Mouse (Mus musculus) kidney, adult 18-20 months (tissue): Measurements from ENCODE around the gene Traf4.
"Not testable (repeated sequence)": the region's sequence is repeated elsewhere in the genome, so short reads cannot be mapped to it uniquely, and the experiment has no call there.

Source experiments
- DNase-seq: peaks from one replicate; pipeline ENCODE4 v3.0.0; 2021

Traf4 gene

DNA sequence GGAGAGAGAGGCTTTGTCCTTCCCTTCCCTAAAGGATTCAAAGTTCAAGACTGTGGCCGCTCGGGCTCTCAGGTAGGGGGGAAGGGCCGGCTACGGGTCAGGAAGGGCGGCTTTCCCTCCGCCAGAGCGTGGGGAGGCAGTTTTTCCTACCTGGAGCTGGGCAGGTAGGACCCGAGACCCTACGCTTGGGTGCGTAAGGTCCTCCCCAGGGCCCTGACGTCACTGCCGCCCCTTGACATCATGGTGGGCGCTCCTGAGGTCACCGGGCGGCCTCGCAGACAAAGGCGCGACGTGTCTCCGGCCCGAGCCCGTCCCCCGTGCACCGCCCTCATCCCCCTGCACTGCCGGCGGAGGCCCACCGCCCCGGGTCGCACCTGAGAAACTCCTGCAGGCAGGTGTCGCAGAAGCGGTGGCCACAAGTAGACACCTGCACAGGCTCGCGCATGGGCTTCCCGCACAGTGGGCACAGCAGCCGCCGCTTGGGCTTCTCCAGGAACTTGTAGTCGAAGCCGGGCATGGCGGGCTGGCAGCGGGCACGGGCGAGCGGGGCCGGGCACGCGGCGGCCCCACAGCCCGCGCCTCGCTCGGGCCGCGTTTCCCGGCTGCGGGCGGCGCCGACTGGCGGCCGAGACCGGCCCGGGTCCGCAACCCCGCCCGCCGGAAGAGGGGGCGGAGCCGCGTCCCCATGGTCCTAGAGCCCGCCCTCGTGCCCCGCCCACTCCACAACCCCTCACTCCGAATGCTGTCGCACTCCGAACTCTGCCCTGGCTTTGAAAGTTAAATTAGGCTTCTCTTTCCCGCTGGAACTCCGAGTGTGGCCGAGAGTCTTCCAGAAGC lies at the start of gene Traf4:
Traf4 (minus strand) TSS at position 666 of the 837 bp plus-strand sequence.
- peak; percentile 74 for DNase-seq

DNA sequence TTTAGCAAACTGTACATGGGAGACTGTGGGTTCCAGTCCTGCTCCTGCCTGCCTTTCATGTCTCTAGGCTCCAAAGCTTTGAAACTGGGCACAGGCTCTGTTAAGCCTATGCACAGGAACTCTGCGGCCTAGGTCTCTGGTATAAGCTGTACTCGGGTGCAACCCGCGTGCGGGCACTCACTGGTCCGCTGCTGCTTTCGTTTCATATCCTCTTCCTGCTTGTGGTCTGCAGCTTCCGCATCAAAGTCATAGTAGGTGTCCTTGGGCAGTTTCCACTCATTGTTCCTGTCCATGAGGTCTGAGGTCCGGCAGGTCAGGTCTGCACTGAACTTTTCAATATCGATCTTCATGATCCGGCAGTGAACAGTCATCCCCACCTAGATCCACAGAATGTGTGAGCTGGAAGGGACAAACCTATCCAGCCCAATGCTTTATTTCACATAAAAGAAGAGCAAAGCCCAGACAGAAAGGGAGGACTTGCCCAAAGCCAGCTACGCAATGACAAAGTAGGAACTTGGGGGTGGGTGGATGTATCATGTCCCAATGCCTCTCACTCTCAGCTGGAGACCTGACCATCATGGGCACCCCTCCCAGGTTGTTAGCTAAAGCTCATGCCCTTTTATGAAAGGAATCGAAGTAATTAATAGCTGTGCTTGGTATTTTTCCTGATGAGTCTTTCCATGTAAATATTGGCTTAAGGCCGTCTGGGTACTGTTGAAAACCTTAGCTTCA lies 47.9 kb upstream of the Traf4 start:
- no peak for DNase-seq

DNA sequence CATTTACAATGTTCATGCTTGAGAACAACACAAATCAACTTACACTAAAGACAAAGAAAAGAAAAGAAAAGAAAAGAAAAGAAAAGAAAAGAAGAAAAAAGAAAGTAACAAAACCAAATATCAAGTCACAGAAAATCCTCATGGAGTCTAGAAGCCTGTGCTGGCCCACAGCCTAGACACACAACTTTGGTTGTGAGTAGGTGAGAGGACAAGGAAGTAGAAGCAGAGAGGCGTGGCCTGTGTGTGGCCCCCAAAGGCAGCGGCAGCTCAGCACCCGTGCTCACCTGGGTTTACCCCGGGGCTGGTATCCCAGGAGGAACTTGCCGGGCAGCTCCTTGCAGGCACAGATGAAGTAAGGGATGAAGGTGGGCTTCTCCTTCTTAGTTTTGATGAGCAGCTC lies 46.1 kb upstream of the Traf4 start:
- DNase-seq: no peak

DNA sequence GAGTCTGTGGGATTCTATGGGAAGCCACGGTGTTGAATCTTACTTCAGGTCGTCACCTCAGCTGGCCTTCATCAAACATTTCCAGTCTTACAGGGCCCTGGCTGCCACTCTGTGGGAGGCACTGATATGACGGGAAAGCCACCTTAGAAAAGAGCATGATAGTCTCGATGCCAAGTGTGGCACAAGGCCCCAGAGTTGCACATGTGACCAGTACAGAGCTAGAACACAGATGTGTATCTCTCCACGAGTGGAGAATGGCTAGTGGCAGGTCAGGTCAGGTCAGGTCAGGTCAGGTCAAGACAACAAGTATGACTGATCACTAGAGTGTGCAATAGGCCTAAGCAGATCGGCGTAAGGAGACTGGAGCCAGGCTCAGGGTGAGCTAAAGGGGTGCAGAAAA lies 45.2 kb upstream of the Traf4 start:
- DNase-seq: no peak

DNA sequence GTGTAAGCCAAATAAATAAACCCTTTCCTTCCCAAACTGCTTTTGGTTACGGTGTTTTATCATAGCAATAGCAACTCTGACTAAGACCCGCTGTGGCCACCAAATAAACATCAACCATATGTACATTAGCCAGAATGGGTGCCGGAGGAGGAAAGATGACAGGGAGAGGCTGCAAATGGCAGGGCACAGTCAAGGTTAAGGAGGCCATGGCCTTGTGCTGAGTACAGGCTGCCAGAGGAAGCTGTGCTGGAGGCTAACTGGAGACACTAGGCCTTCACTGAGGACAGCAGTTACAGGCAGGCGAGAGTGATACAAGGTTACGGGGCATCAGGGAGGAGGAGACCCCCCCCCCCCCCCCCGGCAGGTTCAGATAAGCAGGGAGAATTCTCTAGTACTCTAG lies 44.5 kb upstream of the Traf4 start:
- DNase-seq: no peak

DNA sequence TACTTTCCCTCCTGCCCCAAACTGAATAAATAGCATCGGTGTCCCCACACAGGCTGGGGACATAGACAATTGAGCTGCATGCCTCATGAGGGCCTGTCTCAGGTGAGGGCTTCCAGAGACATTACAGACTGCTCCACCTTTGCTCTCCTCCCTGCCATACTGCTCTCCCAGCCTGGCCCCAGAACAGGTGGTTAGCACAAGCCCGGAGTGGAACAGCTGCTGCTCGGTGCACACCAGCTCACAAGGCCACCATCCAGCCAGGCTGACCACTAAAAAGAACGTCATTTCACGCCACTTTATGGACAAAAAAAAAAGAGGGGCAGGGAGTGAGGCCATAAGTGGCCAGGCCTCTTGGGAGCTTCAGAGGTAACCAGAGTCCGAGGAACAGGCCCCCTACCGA lies 41.8 kb upstream of the Traf4 start:
- DNase-seq: no peak

DNA sequence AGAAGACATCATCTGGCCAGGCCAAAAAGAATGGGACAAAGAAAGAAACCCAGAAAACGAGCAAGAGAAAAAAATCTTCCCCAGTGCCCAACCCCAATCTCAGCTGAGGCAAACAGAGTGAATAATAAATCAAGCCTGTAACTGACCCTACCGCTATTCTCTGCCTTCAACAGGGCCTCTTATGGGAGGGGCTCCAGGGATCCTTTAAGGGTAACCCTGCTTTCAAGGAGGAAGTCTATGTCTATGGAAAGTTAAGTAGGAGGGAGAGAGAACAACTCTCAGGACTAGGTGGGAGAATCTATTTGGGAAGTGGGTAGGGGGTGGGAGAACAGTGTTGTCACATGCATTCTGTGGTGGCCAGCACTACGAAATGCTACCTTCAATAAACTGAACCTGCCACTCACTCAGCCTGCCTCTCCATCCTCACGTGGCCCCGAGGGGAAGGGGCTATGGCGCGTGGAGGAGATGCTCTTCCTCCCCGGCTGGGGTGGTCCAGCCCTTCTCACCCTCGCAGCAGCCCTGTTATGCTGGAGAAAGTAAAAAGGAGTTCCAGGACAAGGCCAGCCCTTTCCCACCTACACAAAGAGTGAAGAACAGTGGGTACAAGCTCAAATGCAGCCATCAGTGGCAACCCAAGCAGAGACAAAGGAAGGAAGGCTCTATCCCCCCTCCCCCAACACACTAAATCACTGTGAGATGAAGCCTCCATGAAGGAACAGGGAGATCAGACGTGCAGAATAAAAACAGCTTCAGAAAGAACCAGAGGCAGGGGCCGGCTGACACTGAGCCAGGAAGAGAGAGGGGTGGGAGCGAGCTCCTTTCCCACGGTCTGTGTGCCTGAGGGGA lies 40.2 kb upstream of the Traf4 start:
- no peak for DNase-seq

DNA sequence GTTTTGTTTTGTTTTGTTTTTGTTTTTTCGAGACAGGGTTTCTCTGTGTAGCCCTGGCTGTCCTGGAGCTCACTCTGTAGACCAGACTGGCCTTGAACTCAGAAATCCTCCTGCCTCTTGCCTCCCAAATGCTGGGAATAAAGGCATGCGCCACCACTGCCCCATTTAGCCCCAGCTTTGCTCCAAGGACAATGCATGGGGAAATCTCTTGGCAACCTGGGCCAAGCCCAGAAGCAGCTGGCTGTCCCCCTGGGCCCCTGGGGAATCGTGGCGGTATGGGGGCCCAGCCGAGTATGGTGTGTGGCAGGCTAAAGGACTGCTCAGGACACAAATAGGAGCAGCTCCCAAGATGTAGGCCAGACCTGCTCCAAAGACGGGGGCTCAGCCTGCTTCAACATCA lies 38.9 kb upstream of the Traf4 start:
- DNase-seq: no peak

DNA sequence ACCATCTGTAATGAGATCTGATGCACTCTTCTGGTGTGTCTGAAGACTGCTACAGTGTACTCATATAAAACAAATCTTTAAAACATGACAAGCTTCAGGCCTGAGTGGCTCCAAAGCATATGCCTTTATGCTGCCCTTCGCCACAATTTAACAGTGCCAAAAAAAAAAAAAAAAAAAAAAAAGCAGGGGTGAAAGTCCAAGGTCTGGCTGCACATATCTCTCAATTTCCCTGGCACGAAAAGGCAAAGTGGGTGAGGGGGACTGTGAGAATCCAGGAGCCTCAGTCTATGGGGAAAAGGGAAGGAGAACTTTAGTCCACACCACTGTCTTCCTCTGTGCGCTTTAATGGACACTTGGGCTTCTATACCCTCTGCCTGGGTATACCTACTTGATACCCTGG lies 37.0 kb upstream of the Traf4 start:
- DNase-seq: no peak

DNA sequence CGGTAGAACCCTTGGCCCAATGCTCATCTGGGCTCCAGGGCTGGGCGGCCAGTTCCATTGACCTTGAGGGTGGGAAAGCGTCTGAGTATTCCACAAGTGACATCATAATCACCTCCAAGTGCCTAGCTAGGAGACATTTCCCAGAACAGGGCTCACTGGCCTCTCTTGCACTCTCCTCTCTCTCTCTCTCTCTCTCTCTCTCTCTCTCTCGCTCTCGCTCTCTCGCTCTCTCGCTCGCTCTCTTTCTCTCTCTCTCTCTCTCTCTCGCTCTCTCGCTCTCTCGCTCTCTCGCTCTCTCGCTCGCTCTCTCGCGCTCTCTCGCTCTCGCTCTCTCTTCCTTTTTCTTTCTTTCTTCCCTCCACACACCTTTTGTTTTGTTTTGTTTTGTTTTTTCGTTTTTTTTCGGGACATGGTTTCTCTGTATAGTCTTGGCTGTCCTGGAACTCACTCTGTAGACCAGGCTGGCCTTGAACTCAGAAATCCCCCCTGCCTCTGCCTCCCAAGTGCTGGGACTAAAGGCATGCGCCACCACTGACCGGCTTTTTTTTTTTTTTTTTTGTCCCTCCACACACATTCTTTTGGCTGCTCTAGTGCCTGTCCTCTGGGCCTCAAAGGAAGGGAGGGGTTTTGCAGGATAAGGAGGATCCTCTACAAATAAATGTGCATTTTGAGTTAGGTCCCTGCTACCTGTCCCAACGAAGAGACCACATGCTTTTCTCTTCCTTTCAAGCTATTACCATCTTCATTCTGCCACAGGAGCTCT lies 29.9 kb upstream of the Traf4 start:
- no peak for DNase-seq

DNA sequence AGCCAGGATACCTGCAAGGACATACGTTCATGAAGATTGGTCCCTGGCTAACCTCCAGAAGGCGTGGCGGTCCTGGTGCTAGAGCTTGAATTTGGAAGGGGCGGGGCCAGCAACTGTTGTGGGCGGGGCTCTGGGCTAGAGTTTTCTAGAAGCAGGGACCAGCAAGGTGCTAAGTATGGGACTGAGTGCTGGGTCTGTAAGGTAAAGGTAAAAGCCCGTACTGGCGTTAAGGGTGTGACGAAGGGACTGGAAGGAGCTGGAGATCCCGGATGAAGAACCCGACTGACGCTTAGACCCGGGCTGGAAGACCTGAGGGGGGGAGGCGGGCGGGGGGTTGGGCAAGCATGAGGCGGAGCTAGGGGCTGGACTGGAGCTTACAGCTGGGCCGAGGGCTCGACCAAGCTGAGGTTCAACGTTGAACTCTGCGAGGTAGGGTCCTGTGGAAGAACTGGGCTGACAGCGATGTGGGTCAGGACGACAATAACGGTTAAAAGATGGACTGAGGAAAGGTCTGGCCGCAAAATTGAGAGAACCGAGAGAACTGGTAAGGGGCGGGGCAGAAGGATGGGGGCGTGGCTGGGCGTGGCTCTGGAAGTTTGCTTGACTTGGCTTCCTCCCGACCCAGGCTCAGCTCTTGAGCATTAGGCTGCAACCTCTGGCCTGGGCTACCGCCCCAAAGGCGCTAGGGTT lies 29.2 kb upstream of the Traf4 start:
- peak; percentile 85 for DNase-seq

DNA sequence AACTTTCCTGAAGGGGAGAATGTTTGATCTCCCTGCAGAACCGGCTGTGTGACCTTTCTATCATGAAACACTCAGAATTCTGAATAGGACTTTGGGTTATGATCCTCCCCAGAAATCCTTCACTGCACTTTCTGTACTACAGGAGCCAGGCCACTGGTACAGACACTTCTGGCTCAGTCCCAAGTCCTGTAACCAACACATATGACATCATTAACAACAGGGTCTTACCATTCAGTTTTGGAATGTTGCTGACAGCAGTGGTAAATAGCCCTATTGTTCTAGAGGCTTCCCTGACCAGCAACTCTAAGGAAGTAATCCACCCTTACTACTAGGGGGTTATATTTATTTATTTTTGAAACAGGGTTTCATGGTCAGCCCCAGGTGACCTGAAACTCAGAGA lies 27.7 kb upstream of the Traf4 start, which contains the start of gene Proca1:
Proca1 (plus strand) TSS at position 280 of the 400 bp plus-strand sequence.
- no peak for DNase-seq

DNA sequence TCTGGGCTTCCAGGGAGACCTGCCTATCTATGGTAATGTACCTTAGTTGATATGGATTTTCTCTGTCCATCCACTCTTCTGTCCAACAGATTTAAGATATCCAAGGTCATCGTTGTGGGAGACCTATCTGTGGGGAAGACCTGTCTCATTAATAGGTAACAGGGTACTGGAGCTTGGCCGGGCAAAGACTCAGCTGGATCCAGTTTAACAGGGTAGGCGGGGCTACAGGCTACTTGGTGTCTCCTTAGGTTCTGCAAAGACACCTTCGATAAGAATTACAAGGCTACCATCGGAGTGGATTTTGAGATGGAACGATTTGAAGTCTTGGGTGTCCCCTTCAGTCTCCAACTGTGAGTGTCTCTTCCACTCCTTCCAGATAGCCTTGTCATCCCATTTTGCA lies 24.7 kb upstream of the Traf4 start:
- peak; percentile 73 for DNase-seq

DNA sequence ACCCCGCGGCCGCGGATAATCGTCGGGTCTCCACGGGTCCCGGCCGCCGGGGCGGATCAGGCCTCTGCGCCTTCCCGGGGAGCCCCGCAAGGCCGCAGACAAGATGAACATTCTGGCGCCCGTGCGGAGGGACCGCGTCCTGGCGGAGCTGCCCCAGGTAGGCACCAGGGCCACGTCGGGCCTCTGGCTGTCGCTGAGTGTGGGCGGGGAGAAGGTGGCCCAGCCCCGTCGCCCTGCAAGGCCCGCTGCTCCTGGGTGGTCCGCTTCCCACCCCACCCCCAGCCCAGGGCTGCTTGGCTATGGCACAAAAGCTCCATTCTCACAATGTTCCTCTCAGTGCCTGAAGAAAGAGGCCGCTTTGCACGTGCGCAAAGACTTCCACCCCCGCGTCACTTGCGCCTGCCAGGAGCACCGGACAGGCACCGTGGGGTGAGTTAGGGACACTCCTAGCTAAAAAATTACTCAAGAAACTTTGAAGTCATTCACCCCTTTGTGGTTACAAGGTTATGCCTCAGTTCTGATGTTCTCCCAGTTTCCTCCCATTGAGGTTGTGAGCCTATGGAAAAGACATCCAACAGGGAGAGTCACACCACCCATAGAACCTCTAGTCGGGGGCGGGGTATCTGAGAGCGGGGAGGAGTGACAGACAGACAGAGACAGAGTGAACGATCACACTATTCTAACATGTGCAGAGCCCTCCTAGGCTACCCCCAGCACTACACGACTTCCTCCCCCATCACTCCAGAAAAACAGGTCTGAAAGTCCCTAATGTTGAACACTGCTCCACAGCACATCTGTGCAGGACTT lies 24.0 kb upstream of the Traf4 start:
- peak; percentile 75 for DNase-seq

DNA sequence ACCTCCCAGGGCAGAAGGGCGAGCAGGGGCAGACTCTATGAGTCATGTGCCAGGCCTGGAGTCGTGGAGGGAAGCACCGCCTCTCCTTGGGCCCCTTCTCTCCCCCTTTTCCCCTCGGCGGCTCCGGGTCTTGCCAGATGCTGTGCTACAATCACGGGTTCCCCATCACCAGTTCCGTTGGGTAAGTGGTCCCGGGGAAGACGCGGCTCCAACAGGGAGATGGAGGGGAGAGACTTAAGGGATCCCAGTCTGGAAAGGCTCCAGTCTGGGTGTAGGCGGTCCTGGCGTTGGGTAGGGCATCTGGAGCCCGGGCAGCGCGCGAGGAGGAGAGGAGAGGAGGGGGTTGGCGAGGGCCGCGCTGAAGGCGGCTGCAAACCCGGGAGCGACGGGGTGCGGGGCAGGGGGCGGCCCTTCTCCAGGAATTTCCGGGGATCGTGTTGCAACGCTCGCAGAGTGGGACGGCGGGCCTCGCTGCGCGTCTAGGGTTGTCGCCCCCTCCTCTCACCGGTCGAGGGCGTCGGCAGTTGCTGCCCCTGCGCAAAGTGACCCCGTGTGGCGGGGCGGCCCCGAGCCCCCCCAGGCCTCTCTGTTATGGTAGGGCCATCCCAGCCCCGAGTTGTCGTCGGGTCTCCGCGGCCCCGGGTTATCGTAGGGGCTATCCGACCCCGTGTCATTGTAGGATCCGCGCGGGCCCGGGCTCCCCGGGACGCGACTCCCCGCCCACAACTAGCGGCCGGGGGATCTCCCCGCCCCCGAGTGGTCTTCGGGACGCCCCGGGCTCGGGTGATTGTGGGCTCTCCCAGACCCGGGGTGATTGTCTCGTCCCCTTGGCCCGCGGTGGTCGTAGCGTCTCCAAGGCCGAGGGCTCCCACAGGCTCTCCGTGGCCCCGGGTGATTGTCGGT lies 23.2 kb upstream of the Traf4 start, which contains the start of gene Rab34:
Rab34 (plus strand) TSS at position 100 of the 903 bp plus-strand sequence.
- DNase-seq: peak; percentile 77

DNA sequence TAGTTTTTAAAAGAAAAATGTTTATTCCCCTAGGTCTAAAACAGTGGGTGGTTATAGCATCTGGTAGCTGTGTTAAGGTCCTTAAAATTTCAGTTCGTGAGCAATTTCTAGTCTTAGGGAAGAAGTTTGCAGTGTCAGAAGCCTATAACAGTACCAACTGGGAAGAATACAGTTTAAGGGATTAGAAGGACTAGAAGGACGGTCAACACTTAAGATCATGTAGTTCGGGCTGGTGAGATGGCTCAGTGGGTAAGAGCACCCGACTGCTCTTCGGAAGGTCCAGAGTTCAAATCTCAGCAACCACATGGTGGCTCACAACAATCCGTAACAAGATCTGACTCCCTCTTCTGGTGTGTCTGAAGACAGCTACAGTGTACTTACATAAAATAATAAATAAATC lies 19.3 kb upstream of the Traf4 start:
- DNase-seq: not testable (repeated sequence)

DNA sequence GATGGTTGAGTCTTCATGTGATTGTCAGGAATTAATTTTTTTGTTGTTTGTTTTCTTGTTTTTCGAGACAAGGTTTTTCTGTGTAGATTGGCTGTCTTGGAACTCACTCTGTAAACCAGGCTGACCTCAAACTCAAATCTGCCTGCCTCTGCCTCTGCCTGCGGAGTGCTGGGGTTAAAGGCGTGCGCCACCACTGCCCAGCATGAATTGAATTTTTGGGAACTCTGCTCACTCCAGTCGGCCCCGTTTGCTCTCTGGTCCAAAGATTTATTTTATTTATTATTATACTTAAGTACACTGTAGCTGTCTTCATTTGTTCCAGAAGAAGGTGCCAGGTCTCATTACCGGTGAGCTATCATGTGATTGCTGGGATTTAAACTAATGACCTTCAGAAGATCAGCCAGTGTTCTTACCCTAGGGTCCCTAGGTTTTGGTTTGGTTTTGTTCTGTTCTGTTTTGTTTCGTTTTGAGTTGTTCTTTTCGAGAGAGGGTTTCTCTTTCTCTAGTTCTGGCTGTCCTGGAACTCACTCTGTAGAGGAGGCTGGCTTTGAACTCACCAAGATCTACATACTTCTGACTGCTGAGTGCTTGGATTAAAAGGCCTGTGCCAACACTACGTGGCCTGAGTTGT lies 18.6 kb upstream of the Traf4 start:
- no peak for DNase-seq

DNA sequence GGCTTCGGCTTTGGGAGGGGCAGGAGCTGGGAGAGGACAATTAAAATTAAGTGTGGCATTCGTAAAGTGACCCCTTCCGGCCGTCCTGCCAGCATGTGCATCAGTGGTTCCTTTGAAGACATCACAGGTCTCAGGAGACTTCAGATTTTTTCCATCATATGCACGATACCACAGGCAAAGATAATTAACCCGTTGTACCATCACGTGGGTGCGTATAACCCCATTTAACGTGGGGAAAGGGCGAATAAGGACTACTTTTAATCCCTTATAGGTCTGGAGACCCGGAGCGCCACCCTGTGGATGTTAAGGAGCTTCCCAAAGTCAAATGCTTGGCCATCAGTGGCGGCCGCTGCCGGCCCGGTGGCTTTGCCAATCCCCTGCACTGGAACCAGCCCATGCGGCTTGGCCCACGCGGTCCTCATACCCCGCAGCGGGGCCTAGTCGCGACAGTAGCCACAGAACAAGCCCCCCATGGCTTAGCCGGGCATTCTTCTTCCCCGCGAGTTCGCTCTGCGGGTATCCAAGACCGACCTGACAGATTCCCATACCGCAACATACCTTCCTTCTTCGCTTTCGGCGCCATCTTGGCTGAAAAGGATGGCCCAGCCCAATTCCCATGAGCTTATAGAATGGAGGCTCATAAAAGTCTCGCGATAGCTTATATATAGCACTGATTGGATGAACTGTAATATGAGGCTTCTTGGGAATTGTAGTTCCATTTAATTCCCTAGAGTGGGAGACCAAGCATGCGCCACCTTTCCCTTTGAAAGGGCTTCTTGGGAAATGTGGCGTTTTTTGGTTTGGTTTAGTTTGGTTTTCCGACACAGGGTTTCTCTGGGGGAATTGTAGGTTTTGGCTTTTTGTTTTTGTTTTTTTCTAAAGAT lies 17.8 kb upstream of the Traf4 start, which contains the start of gene Rpl23a:
Rpl23a (minus strand) TSS at position 624 of the 884 bp plus-strand sequence.
- DNase-seq: peak; percentile 89
